Mouse (Mus musculus) Patski (cell line): ENCODE results near the gene Eif2a. TPM values are rescaled to one million over a fixed set of nuclear protein-coding genes. Genes with fewer than 3 reads are reported as not detected.
A peak's percentile ranks its signal among the peaks of the same experiment; 100 is the strongest.

ENCODE experiments used
- ATAC-seq: fragments of 100-300 bp; one replicate; pipeline ENCODE4 v1.8.0; 2021
- CTCF ChIA-PET: fragments of 350-600 bp; sonication (Branson Sonifier 250); formaldehyde crosslinking; loops from one replicate; lab custom pipeline; 2022; ENCODE audit warnings: inconsistent platforms; lab: Charles Lee
- POLR2A ChIA-PET: fragments of 350-600 bp; sonication (Branson Sonifier 250); formaldehyde crosslinking; loops from one replicate; lab custom pipeline; 2022; ENCODE audit warnings: antibody characterized with exemption, inconsistent platforms; lab: Charles Lee
- DNase-seq: peaks from one replicate; pipeline ENCODE4 v3.0.0-alpha.2; 2011; ENCODE audit warnings: low read depth, low spot score
- H3K27me3 ChIP-seq: fragments of 371-371 bp; one replicate; pipeline ENCODE4 v1.5.1; 2021
- CTCF ChIP-seq: fragments of 100-300 bp; IDR thresholded peaks from one replicate; pipeline ENCODE4 v1.5.1; 2021
- in situ Hi-C: fragments of 300-500 bp; cut with MboI; formaldehyde crosslinking; loops from 3 replicates; pipeline ENCODE4 v1.11.1; 2018; ENCODE audit warnings: low pct_unique_long_range_greater_than_20kb, mixed read lengths
- polyA plus RNA-seq: library from polyadenylated mRNA; unstranded; gene quantifications from one replicate; pipeline ENCODE4 v1.2.3, GENCODE M21; 2021

The Eif2a gene
- polyA plus RNA-seq, 1 experiment from 2014 or later: 85.4 TPM

DNA sequence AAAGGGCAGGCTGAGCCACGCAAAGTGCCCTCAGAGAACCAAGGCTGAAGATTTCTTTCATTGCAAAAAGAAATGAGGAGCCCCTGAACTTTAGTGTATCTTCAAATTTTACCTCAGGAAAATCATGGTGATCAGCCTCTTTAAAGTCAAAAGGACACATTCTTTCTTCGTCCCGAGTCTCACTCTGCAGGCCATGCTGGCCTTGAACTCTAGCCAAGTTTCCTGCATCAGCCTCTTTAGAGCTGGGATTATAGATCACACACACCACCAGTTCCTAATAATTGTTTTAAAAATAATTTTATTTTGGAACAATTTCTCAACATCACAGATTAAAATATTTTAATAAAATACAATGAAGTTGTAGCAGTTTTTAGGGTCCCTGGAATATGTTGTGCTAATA lies 6.1 kb upstream of the Eif2a start:
- no peak for TF ChIP-seq CTCF
- ChIA-PET CTCF (interaction anchor here (0.7 kb wide), 1 partner anchor 128 kb away, joined by 3 read pairs; no protein-coding TSS in a partner anchor), POLR2A (interaction anchor here (1.0 kb wide), 1 partner anchor 55 kb away, joined by 3 read pairs; no protein-coding TSS in a partner anchor)
- no peak for ATAC-seq
- H3K27me3 ChIP-seq: no peaks in the 10 kb centered on the region
- in situ Hi-C loops: loop anchor here (5.0 to 10.0 kb wide), 2 partner anchors 135 to 263 kb away; no protein-coding TSS in a partner anchor
- no peak for DNase-seq

DNA sequence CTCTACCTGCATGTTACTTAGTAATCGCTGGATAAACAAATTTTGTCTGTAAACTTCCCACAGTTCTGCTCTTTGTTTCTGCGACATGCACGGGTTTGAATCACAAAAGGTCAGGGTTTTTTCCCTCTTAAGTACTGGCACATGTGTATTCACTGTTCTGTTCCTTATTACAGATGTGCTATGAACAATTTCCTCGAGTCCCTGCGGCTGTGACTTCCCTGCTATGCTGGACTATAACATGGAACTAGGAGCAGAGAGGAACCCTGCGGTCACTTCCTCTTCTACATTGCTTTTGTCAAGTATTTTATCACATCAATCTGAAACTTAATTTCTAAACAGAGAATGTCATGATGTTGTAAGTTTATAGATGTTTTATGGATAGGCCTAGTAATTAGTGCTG lies 5.3 kb upstream of the Eif2a start:
- DNase-seq: no peak
- TF ChIP-seq CTCF: no peak
- no peak for ATAC-seq
- in situ Hi-C loops: no loop called here
- H3K27me3 ChIP-seq: no peaks in the 10 kb centered on the region
- CTCF ChIA-PET: interaction anchor here (1.2 kb wide), 1 partner anchor 361 kb away, joined by 3 read pairs; no protein-coding TSS in a partner anchor
- POLR2A ChIA-PET: no interaction called here

DNA sequence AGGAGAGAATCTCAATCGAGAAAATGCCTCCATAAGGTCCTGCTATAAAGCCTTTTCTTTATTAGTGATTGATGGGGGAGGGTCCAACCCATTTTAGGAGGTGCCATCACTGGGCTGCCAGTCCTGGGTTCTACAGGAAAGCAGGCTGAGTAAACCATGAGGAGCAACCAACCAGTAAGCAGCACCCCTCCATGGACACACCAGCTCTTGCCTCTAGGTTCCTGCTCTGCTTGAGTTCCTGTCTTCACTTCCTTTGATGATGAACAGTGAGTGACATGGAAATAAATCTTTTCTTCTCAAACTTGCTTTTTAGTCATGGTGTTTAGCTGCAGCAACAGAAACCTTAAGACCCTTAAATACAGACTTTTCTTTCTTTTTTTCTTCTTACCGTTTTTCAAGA lies 4.3 kb upstream of the Eif2a start:
- CTCF ChIA-PET: interaction anchor here (1.2 kb wide), 1 partner anchor 362 kb away, joined by 3 read pairs; no protein-coding TSS in a partner anchor
- ATAC-seq (no peak), DNase-seq (no peak)
- H3K27me3 ChIP-seq: no peaks in the 10 kb centered on the region
- POLR2A ChIA-PET: interaction anchor here (0.8 kb wide), 1 partner anchor 856 kb away, joined by 3 read pairs; no protein-coding TSS in a partner anchor
- TF ChIP-seq CTCF: no peak
- in situ Hi-C loops: no loop called here

DNA sequence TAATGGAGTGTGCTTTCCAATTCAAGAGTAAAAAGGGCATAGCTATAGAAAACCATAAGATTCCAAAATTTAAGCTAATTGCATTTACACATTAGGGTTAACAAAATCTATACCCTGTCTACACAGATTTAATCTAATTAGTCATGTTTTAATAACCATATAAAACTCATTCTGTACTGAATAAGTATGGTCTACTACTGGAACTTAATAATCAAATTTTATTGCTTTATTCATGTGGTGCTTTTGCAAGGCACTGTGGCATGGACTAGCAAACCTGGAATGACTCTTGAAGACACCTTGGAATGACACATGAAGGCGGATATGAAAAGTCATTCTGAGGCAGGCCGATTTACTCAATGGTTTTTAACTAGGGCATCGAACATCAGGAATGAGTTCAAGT lies 2.2 kb upstream of the Eif2a start:
- TF ChIP-seq CTCF: no peak
- ChIA-PET CTCF (interaction anchor here (1.2 to 1.7 kb wide), 3 partner anchors 11 to 366 kb away, joined by 3 to 5 read pairs (median 5); no protein-coding TSS in a partner anchor), POLR2A (interaction anchor here (0.7 to 1.6 kb wide), 2 partner anchors 53 to 72 kb away, joined by 3 to 4 read pairs; partner anchors contain the start of gene Selenot)
- DNase-seq (no peak), ATAC-seq (no peak)
- no peaks in the 10 kb centered on the region for H3K27me3 ChIP-seq
- in situ Hi-C loops: no loop called here

DNA sequence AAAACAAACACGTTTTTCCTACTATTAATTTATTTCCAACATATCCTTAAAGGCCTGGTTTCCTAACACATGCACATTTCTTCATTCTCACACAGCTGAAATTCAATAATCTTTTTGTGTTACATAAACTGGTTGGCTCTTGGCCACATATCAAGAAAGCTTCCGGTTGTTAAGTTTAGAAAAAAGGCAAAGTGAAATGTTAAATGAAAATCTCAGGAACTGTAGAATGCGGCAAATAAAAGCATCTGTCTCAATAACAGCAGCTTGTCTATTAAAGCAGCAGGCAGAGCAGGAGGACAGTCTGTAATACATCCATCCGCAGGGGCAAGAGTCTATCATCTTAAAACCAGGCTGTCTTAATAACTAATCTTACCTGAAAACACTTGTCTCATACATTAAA lies 1.4 kb upstream of the Eif2a start:
- POLR2A ChIA-PET: interaction anchor here (0.7 to 1.6 kb wide), 2 partner anchors 52 to 71 kb away, joined by 3 to 4 read pairs; partner anchors contain the start of gene Selenot
- ATAC-seq (no peak), DNase-seq (no peak)
- no peak for TF ChIP-seq CTCF
- CTCF ChIA-PET: interaction anchor here (1.6 to 1.7 kb wide), 2 partner anchors 20 to 366 kb away, joined by 3 to 5 read pairs; no protein-coding TSS in a partner anchor
- in situ Hi-C loops: no loop called here
- H3K27me3 ChIP-seq: no peaks in the 10 kb centered on the region

DNA sequence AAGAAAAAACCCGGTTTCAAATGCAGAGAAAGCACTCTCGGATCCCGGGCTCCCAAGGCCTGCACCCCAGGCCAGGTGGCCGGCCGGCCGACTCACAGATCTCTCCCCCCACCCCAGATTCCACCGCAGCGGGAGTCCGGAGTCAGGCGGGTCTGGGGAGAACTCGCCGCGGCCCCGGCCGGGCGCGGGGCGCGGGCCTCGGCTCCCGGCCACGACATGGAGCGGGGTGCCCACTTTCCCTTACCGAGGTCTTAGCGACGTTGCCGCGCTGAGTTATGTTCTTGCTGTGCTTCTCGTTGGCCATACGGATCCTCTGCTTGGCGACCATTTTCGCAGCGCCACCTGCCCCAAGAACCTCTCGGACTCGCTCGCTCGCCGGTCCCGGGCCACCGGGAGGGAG lies 455 bp upstream of the Eif2a start:
- POLR2A ChIA-PET: no interaction called here
- ATAC-seq: peak; percentile 37
- no peaks in the 10 kb centered on the region for H3K27me3 ChIP-seq
- in situ Hi-C loops: no loop called here
- CTCF ChIA-PET: no interaction called here
- TF ChIP-seq CTCF: no peak
- DNase-seq: no peak

DNA sequence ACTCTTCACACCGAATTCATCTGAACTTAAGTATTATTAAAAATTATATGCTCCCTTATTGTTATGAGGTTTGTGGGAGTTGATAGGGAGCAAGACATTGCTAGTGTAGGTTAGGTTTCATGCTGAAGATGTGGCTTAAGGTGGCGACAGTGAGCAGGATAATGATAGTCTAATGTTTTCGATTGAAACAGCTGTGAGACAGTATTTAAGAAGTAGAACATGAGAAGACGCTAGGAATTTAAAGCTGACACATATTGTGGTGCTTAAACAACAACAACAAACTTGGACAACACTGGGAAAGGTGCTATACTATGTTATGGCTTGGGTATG lies 752 bp downstream of the Eif2a start:
- DNase-seq: no peak
- peak; percentile 60 for TF ChIP-seq CTCF
- in situ Hi-C loops: no loop called here
- ChIA-PET CTCF (no interaction called here), POLR2A (no interaction called here)
- no peak for ATAC-seq
- no peaks in the 10 kb centered on the region for H3K27me3 ChIP-seq

DNA sequence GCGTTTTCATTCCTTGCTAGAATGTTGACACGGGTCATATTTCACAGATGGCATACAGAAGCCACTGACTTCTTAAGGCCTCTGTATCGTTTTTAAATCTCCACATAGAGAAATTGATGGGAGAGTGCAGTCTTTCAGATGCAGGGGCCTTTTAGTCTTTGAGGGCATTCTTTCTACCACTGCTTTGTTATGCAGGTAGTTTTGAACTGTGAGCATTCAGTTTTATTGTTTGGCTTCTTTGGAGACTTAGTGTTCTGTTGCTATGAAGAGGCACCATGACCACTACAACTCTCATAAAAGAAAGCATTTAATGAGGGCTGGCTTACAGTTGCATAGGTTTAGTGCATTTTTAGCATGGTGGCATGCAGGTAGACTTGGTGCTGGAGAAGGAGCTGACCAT lies 11.0 kb downstream of the Eif2a start:
- in situ Hi-C loops: no loop called here
- no peak for DNase-seq
- TF ChIP-seq CTCF: no peak
- ChIA-PET CTCF (interaction anchor here (0.7 kb wide), 1 partner anchor 29 kb away, joined by 3 read pairs; no protein-coding TSS in a partner anchor), POLR2A (no interaction called here)
- H3K27me3 ChIP-seq: no peaks in the 10 kb centered on the region
- ATAC-seq: no peak

DNA sequence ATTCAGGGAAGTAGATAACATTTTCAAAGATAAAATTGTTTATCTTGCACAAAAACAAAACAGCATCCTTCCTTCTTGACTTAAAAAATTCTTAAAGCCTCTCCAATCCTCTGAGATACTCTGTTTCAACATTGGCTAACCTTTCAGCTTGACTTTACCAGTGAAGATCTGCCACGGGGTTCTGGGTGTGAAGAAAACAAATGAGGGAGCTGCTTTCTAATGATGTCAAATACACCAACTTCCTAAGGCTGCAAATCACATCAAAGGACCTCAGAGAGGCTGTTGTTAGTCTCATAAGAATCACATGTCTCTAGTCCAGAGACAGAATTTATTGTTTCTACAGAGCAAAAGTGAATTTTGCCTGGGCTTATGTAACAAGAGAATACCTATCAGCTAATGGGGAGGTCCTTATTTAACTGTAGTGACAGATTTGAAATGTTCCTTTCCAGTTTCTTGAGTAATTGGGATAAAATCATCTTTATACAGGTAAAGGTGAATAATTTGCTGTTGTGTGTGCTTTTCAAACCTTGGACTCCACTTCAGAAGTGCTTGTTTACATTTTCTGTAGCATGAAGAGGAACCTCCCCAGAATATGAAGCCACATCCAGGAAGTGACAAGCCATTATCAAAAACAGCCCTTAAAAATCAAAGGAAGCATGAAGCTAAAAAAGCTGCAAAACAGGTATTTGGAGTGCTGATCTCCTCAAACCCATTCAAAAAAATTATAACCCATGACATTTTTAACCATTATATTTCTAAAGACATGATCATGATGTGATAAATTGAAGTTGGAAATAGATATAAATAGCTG lies 26.6 kb downstream of the Eif2a start:
- H3K27me3 ChIP-seq: no peaks in the 10 kb centered on the region
- in situ Hi-C loops: no loop called here
- DNase-seq (no peak), ATAC-seq (no peak)
- ChIA-PET POLR2A (interaction anchor here (0.6 kb wide), 1 partner anchor 8 kb away, joined by 4 read pairs; no protein-coding TSS in a partner anchor), CTCF (interaction anchor here (0.8 to 1.0 kb wide), 2 partner anchors 14 to 18 kb away, joined by 3 read pairs; no protein-coding TSS in a partner anchor)
- no peak for TF ChIP-seq CTCF

DNA sequence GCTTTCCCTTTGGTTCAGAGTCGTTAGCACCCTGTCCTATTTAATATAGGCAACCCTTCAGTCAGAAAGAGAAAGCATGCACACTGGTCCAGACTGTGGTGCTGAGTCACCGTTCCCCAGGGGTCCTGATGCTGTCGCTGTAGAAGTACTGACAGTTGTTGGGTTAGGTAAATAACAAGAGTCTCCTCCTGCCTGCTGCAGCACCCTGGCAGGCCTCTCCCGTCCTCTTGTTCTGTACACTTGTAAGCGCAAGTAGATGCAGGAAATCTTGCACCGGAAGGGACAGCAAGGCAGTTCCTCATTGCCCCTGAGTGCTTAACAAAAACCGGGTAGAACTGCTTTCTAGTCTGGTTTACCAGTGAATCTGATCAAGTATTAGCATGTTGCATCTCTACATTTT lies 31.0 kb downstream of the Eif2a start:
- ATAC-seq (no peak), DNase-seq (no peak)
- H3K27me3 ChIP-seq: no peaks in the 10 kb centered on the region
- no peak for TF ChIP-seq CTCF
- ChIA-PET POLR2A (no interaction called here), CTCF (interaction anchor here (1.3 kb wide), 1 partner anchor 15 kb away, joined by 4 read pairs; no protein-coding TSS in a partner anchor)
- in situ Hi-C loops: no loop called here

DNA sequence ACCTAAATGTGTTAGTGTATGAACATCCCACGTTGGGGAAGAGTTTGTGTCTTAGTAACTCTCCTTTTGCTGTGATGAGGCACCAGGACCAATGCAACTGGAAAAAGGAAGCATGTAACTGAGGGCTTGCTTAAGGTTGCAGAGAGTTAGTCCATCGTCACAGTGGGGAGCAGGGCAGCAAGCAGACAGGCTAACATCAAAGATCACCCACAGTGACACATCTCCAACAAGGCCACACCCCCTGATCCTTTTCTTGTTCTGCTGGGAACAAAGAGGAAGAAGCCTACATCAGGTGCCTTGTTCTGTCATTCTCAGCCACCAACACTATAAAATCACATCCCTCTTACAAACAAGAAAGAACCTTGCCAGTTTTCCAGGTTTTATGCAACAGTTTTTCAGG lies 34.3 kb downstream of the Eif2a start:
- POLR2A ChIA-PET: no interaction called here
- TF ChIP-seq CTCF: no peak
- no peaks in the 10 kb centered on the region for H3K27me3 ChIP-seq
- ATAC-seq (no peak), DNase-seq (no peak)
- CTCF ChIA-PET: no interaction called here
- in situ Hi-C loops: no loop called here
